Mouse (Mus musculus) embryonic fibroblast, embryonic 13.5 days (primary cell): ENCODE measurements at regions not wholly inside any gene's neighbourhood (a gene's known extent, or its start where the extent isn't known, plus 50 kb on each side); places are given as distances from the start of the nearest gene placed in this dataset.

Source experiments
- CTCF ChIP-seq: IDR thresholded peaks from 2 replicates; pipeline ENCODE4 v1.5.1; 2011; ENCODE audit warnings: mild to moderate bottlenecking, control low read depth, low read length, moderate library complexity, borderline replicate concordance; ENCODE audit not compliant: insufficient read depth
- POLR2A ChIP-seq: IDR thresholded peaks from 2 replicates; pipeline ENCODE4 v1.6.1; 2011; ENCODE audit warnings: low read depth, mild to moderate bottlenecking, control low read depth, low read length, moderate library complexity

DNA sequence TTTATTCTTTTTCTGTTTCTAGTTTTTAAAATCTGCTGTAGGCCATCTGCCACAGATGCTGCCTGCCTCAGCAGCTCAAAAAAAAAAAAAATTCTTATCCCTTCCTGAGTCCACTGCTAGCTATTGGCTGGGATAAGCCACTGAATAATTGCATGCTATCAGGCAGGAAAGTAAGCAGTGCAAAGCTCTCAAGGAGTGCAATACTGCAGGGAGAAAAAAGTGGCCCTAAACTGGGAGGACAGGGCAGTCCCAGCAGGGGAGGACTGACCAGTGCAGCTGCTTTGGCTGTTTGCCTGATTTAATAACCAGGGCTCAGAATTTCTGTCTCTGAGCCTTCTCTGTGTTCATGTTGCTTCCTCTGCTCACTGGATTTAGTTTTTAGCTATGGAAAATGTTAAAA lies 544.4 kb upstream of the Marcks start:
- no peak for TF ChIP-seq POLR2A
- TF ChIP-seq CTCF = no peak
